Mouse (Mus musculus): ENCODE results near the gene Golga7b. TPM values are rescaled to one million over a fixed set of nuclear protein-coding genes. Genes with fewer than 3 reads are reported as not detected.

Golga7b gene
- total and polyA plus RNA-seq, 3 experiments, result 0.50 to 1.0 (median 0.75) TPM

- intact Hi-C loops (cut with DNase I), result no loop called here
- no peak for TF ChIP-seq EP300 (IDR thresholded peaks at IDR 0.05; ENCODE audit: insufficient read depth, low read depth, low read length)
- TF ChIP-seq POLR2A (IDR thresholded peaks at IDR 0.05; ENCODE audit: insufficient read depth, low read depth, low read length), result no peak
- no peak for TF ChIP-seq CTCF (IDR thresholded peaks at IDR 0.05)
- DNase-seq, result peak; percentile 25 to 66
- Histone ChIP-seq H3K27ac (no peak overlapping the region), H3K4me3 (no peak overlapping the region), H3K36me3 (ENCODE audit: control insufficient read depth, insufficient read depth, low read length) (no peaks in the 10 kb centered on the region), H3K9ac (ENCODE audit: low read depth, low read length) (no peak overlapping the region), H3K79me2 (replicated peaks; ENCODE audit: control insufficient read depth, insufficient read depth, low read length) (no peaks in the 10 kb centered on the region), H3K27me3 (ENCODE audit: control insufficient read depth, insufficient read depth, low read length) (peaks cover 1% of the 10 kb centered on the region; the same call in 1 of the 2 replicates), H3K4me1 (ENCODE audit: control insufficient read depth, insufficient read depth, low read length) (no peaks in the 10 kb centered on the region)
- 3% methylated on average over 37 of the region's 42 CpGs for WGBS
Observed at GRCm38 (mm10) chr19:42255784-42256610, 8.6 kb downstream of the Golga7b start.

DNA sequence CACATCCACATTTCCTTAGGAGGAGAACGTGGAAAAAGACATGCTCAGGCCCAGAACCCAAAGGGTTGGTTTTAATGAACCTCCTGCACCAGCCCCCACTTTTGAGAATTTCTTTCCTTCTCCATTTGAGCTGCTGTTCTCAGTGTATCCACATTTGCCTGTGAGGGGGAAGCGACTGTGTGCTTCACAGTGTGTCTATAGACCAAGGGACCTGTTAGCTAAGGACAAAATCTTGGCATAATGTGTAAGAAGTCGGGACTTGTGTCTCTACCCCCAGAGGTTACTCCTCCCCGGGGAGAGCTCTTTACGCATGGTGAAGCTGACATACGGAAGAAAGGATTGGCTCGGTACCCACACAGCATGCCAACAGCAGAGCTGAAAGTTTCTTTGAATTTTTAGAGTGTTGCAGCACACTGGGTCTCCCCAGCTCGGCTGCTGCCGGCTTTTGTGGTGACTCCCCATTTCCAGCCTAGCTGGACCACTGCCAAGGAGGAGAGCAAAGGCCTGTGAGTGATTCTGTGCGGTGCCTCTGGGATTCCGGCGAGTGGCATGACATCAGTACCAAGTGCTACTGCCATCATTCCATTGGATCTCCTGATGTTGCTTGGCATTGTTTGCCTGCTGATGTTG lies 9.4 kb downstream of the Golga7b start:
- DNase-seq, result no peak
- intact Hi-C loops (cut with DNase I), result no loop called here
- Histone ChIP-seq H3K4me3 (no peak overlapping the region), H3K27me3 (ENCODE audit: control insufficient read depth, insufficient read depth, low read length) (peaks cover 1% of the 10 kb centered on the region; the same call in 1 of the 2 replicates), H3K9ac (ENCODE audit: low read depth, low read length) (no peak overlapping the region), H3K27ac (no peak overlapping the region), H3K4me1 (ENCODE audit: control insufficient read depth, insufficient read depth, low read length) (no peaks in the 10 kb centered on the region), H3K79me2 (replicated peaks; ENCODE audit: control insufficient read depth, insufficient read depth, low read length) (no peaks in the 10 kb centered on the region), H3K36me3 (ENCODE audit: control insufficient read depth, insufficient read depth, low read length) (no peaks in the 10 kb centered on the region)
- WGBS, result 76% methylated on average over 12 of the region's 12 CpGs
- TF ChIP-seq CTCF (IDR thresholded peaks at IDR 0.05), result no peak
- TF ChIP-seq POLR2A (IDR thresholded peaks at IDR 0.05; ENCODE audit: insufficient read depth, low read depth, low read length), result no peak
- TF ChIP-seq EP300 (IDR thresholded peaks at IDR 0.05; ENCODE audit: insufficient read depth, low read depth, low read length), result no peak

DNA sequence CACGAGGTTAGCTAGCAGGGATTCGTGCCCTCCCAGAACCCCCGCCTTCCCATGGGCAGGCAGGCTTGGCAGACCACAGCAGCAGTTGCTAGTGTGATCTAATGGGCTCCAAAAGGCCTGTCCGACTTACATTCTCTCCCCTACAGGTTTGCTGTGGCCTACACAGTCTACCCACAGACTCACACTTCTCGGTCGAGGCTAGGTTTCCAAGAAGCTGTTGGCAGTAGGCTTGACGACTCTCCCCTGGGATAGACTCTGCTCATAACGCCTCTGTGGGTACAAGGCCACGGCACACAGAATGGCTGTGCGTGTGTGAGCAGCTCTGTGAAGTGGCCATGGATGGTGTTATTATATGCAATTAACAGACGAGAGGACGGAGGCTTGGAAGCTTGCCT lies 9.9 kb downstream of the Golga7b start:
- Histone ChIP-seq H3K79me2 (replicated peaks; ENCODE audit: control insufficient read depth, insufficient read depth, low read length) (no peaks in the 10 kb centered on the region), H3K4me3 (no peak overlapping the region), H3K9ac (ENCODE audit: low read depth, low read length) (no peak overlapping the region), H3K27me3 (ENCODE audit: control insufficient read depth, insufficient read depth, low read length) (peaks cover 1% of the 10 kb centered on the region; the same call in 1 of the 2 replicates), H3K27ac (no peak overlapping the region), H3K4me1 (ENCODE audit: control insufficient read depth, insufficient read depth, low read length) (no peaks in the 10 kb centered on the region), H3K36me3 (ENCODE audit: control insufficient read depth, insufficient read depth, low read length) (no peaks in the 10 kb centered on the region)
- TF ChIP-seq POLR2A (IDR thresholded peaks at IDR 0.05; ENCODE audit: insufficient read depth, low read depth, low read length), result no peak
- no peak for TF ChIP-seq EP300 (IDR thresholded peaks at IDR 0.05; ENCODE audit: insufficient read depth, low read depth, low read length)
- no peak for TF ChIP-seq CTCF (IDR thresholded peaks at IDR 0.05)
- 84% methylated on average over 12 of the region's 12 CpGs for WGBS
- DNase-seq, result no peak
- intact Hi-C loops (cut with DNase I), result no loop called here

GRCm38 (mm10) chr19:42258031-42258430 lies 10.7 kb downstream of the Golga7b start:
- DNase-seq, result no peak

GRCm38 (mm10) chr19:42258596-42258995 lies 11.2 kb downstream of the Golga7b start:
- DNase-seq, result no peak
- H3K4me3 ChIP-seq, result no peak overlapping the region
- no peak for TF ChIP-seq CTCF (IDR thresholded peaks at IDR 0.05)
- 51% methylated on average over 5 of the region's 5 CpGs for WGBS
- H3K9ac ChIP-seq (ENCODE audit: low read depth, low read length), result no peak overlapping the region
- no peaks in the 10 kb centered on the region for H3K79me2 ChIP-seq (replicated peaks; ENCODE audit: control insufficient read depth, insufficient read depth, low read length)
- no peaks in the 10 kb centered on the region for H3K4me1 ChIP-seq (ENCODE audit: control insufficient read depth, insufficient read depth, low read length)
- H3K36me3 ChIP-seq (ENCODE audit: control insufficient read depth, insufficient read depth, low read length), result no peaks in the 10 kb centered on the region
- H3K27me3 ChIP-seq (ENCODE audit: control insufficient read depth, insufficient read depth, low read length), result peaks cover 1% of the 10 kb centered on the region; the same call in 1 of the 2 replicates
- intact Hi-C loops (cut with DNase I), result no loop called here
- H3K27ac ChIP-seq, result no peak overlapping the region

More at GRCm38 (mm10) chr19:42258031-42258430, 10.7 kb downstream of the Golga7b start:
- Histone ChIP-seq H3K9ac (ENCODE audit: low read depth, low read length) (no peak overlapping the region), H3K79me2 (replicated peaks; ENCODE audit: control insufficient read depth, insufficient read depth, low read length) (no peaks in the 10 kb centered on the region), H3K4me1 (ENCODE audit: control insufficient read depth, insufficient read depth, low read length) (no peaks in the 10 kb centered on the region), H3K27ac (no peak overlapping the region), H3K36me3 (ENCODE audit: control insufficient read depth, insufficient read depth, low read length) (no peaks in the 10 kb centered on the region), H3K27me3 (ENCODE audit: control insufficient read depth, insufficient read depth, low read length) (peaks cover 1% of the 10 kb centered on the region; the same call in 1 of the 2 replicates), H3K4me3 (no peak overlapping the region)
- WGBS, result 39% methylated on average over 3 of the region's 3 CpGs
- TF ChIP-seq CTCF (IDR thresholded peaks at IDR 0.05) (no peak), POLR2A (IDR thresholded peaks at IDR 0.05; ENCODE audit: insufficient read depth, low read depth, low read length) (no peak), EP300 (IDR thresholded peaks at IDR 0.05; ENCODE audit: insufficient read depth, low read depth, low read length) (no peak)
- intact Hi-C loops (cut with DNase I), result no loop called here

- H3K27me3 ChIP-seq (ENCODE audit: control insufficient read depth, insufficient read depth, low read length), result no peaks in the 10 kb centered on the region
- TF ChIP-seq EP300 (IDR thresholded peaks at IDR 0.05; ENCODE audit: insufficient read depth, low read depth, low read length) (no peak), POLR2A (IDR thresholded peaks at IDR 0.05; ENCODE audit: insufficient read depth, low read depth, low read length) (no peak), CTCF (IDR thresholded peaks at IDR 0.05) (no peak)
- 66% methylated on average over 8 of the region's 8 CpGs for WGBS
Observed at GRCm38 (mm10) chr19:42260486-42260885, 13.1 kb downstream of the Golga7b start.

More at GRCm38 (mm10) chr19:42260486-42260885, 13.1 kb downstream of the Golga7b start:
- H3K4me1 ChIP-seq (ENCODE audit: control insufficient read depth, insufficient read depth, low read length), result no peaks in the 10 kb centered on the region
- no peak overlapping the region for H3K4me3 ChIP-seq
- H3K79me2 ChIP-seq (replicated peaks; ENCODE audit: control insufficient read depth, insufficient read depth, low read length), result no peaks in the 10 kb centered on the region
- no peak overlapping the region for H3K27ac ChIP-seq
- H3K9ac ChIP-seq (ENCODE audit: low read depth, low read length), result no peak overlapping the region
- no peaks in the 10 kb centered on the region for H3K36me3 ChIP-seq (ENCODE audit: control insufficient read depth, insufficient read depth, low read length)
- no peak for DNase-seq
- intact Hi-C loops (cut with DNase I), result no loop called here

Measured in heart, adult 2 months (tissue).